Mouse (Mus musculus) hindbrain, postnatal 0 days (tissue): ENCODE data around the gene Mip. TPM values are rescaled to one million over a fixed set of nuclear protein-coding genes. Genes with fewer than 3 reads are reported as not detected.

Experiments
- ATAC-seq: fragments of 200-750 bp; cut with Nextera tagmentation; 2 replicates; pipeline ENCODE4 v1.8.0; 2017; ENCODE audit warnings: mild to moderate bottlenecking, moderate TSS enrichment, moderate library complexity
- DNase-seq: peaks from one replicate; pipeline ENCODE4 v3.0.0-alpha.2; 2015; ENCODE audit warnings: low spot score
- H3K27ac ChIP-seq: fragments of 300-500 bp; sonication (generic); 2 replicates; pipeline ENCODE4 v1.5.1; 2014; ENCODE audit warnings: mild to moderate bottlenecking
- H3K27me3 ChIP-seq: fragments of 300-500 bp; sonication (generic); 2 replicates; pipeline ENCODE4 v1.6.1; 2014; ENCODE audit warnings: low read length, mixed read lengths; ENCODE audit not compliant: insufficient read depth
- H3K36me3 ChIP-seq: fragments of 300-500 bp; sonication (generic); 2 replicates; pipeline ENCODE4 v1.6.1; 2014; ENCODE audit warnings: low read length, mixed read lengths; ENCODE audit not compliant: insufficient read depth
- H3K4me1 ChIP-seq: fragments of 300-500 bp; sonication (generic); 2 replicates; pipeline ENCODE4 v1.6.1; 2014; ENCODE audit warnings: antibody characterized with exemption, low read length, mixed read lengths; ENCODE audit not compliant: insufficient read depth
- H3K4me2 ChIP-seq: fragments of 300-500 bp; sonication (generic); 2 replicates; pipeline ENCODE4 v1.6.1; 2014; ENCODE audit warnings: low read depth, mild to moderate bottlenecking, low read length, moderate library complexity, mixed read lengths
- H3K4me3 ChIP-seq: fragments of 300-500 bp; sonication (generic); 2 replicates; pipeline ENCODE4 v1.5.1; 2014; ENCODE audit warnings: low read length
- H3K9ac ChIP-seq: fragments of 300-500 bp; sonication (generic); replicated peaks from 2 replicates; pipeline ENCODE4 v1.6.1; 2014; ENCODE audit warnings: mild to moderate bottlenecking, low read length, moderate library complexity, mixed read lengths
- H3K9me3 ChIP-seq: fragments of 300-500 bp; sonication (generic); 2 replicates; pipeline ENCODE4 v1.6.1; 2016; ENCODE audit warnings: low read length, mixed read lengths
- CTCF ChIP-seq: IDR thresholded peaks from 2 replicates; pipeline ENCODE4 v1.5.1; 2016; ENCODE audit warnings: antibody characterized with exemption, control low read depth, low read depth
- WGBS: fragments of 180-500 bp; shearing (Covaris S2); extraction: QIAGEN DNeasy Blood & Tissue Kit; methylation state at CpG from one replicate; pipeline ENCODE4 v1.1.7; 2014; 5-methylcytosine and 5-hydroxymethylcytosine counted together
- polyA plus RNA-seq: library from polyadenylated mRNA; unstranded; fragments of >200 nt; fragmentation: Nextera tagmentation; extraction: Ambion mirVana; gene quantifications from 2 replicates; pipeline ENCODE4 v1.2.1, GENCODE M21; 2015
- total RNA-seq: library from RNA; depleted of rRNA; stranded (reverse); fragments of >200 nt; gene quantifications from 2 replicates; pipeline ENCODE4 v1.2.3, GENCODE M21; 2014; rRNA removed

The Mip gene
- total RNA-seq = 0.21 and 0.25 TPM in 2 replicates
- not detected in 2 replicates for polyA plus RNA-seq

- H3K36me3 ChIP-seq = no peaks in the 10 kb centered on the region
- ATAC-seq (no peak), DNase-seq (no peak)
- H3K27ac ChIP-seq = no peak within 1 kb of the TSS
- no peak for TF ChIP-seq CTCF
- no peak within 1 kb of the TSS for H3K9ac ChIP-seq
- no peaks in the 10 kb centered on the region for H3K27me3 ChIP-seq
- no peak within 1 kb of the TSS for H3K4me2 ChIP-seq
- H3K4me3 ChIP-seq = no peak within 1 kb of the TSS
- WGBS = 34% methylated on average over 4 of the region's 4 CpGs
- no peaks in the 10 kb centered on the region for H3K4me1 ChIP-seq
- H3K9me3 ChIP-seq = no peaks in the 10 kb centered on the region
Observed at GRCm38 (mm10) chr10:128225538-128225937, at the start of gene Mip. TSS of gene Mip (plus strand) at chr10:128225838.

GRCm38 (mm10) chr10:128175996-128176755 is 49.5 kb upstream of the Mip start:
- Histone ChIP-seq H3K9me3 (no peaks in the 10 kb centered on the region), H3K4me2 (peak overlapping the region; percentile 86), H3K27ac (peak overlapping the region; percentile 77), H3K4me3 (peak overlapping the region; percentile 60), H3K36me3 (no peaks in the 10 kb centered on the region), H3K4me1 (no peaks in the 10 kb centered on the region), H3K27me3 (no peaks in the 10 kb centered on the region), H3K9ac (peak overlapping the region; percentile 49)
- peak; percentile 92 for ATAC-seq
- under 1% methylated on average over 17 of the region's 17 CpGs for WGBS
- no peak for TF ChIP-seq CTCF
- peak; percentile 86 for DNase-seq

GRCm38 (mm10) chr10:128177316-128177715 is 48.3 kb upstream of the Mip start:
- no peak for ATAC-seq
- H3K4me1 ChIP-seq = no peaks in the 10 kb centered on the region
- H3K9ac ChIP-seq = no peak overlapping the region
- no peaks in the 10 kb centered on the region for H3K36me3 ChIP-seq
- no peaks in the 10 kb centered on the region for H3K9me3 ChIP-seq
- 90% methylated on average over 4 of the region's 4 CpGs for WGBS
- no peak for TF ChIP-seq CTCF
- no peak overlapping the region for H3K4me3 ChIP-seq
- H3K27me3 ChIP-seq = no peaks in the 10 kb centered on the region
- no peak for DNase-seq
- H3K27ac ChIP-seq = no peak overlapping the region
- no peak overlapping the region for H3K4me2 ChIP-seq

- Histone ChIP-seq H3K4me1 (no peaks in the 10 kb centered on the region), H3K9ac (no peak within 1 kb of the TSS), H3K4me3 (no peak within 1 kb of the TSS), H3K9me3 (no peaks in the 10 kb centered on the region), H3K27me3 (no peaks in the 10 kb centered on the region), H3K36me3 (no peaks in the 10 kb centered on the region), H3K27ac (no peak within 1 kb of the TSS), H3K4me2 (peak within 1 kb of the TSS; percentile 14; the same call in 1 of the 2 replicates)
- DNase-seq = no peak
- WGBS = 4% methylated on average over 6 of the region's 6 CpGs
- no peak for ATAC-seq
- TF ChIP-seq CTCF = no peak
Observed at GRCm38 (mm10) chr10:128179989-128180388, 45.6 kb upstream of the Mip start, which contains the start of gene Rbms2. TSS of gene Rbms2 (minus strand) at chr10:128180297.

GRCm38 (mm10) chr10:128184296-128184695 is 41.3 kb upstream of the Mip start:
- no peaks in the 10 kb centered on the region for H3K27me3 ChIP-seq
- no peak for TF ChIP-seq CTCF
- no peaks in the 10 kb centered on the region for H3K4me1 ChIP-seq
- no peak overlapping the region for H3K4me3 ChIP-seq
- no peak overlapping the region for H3K9ac ChIP-seq
- H3K27ac ChIP-seq = no peak overlapping the region
- DNase-seq = no peak
- no peaks in the 10 kb centered on the region for H3K36me3 ChIP-seq
- H3K9me3 ChIP-seq = no peaks in the 10 kb centered on the region
- WGBS = 90% methylated on average over 2 of the region's 2 CpGs
- no peak for ATAC-seq
- H3K4me2 ChIP-seq = no peak overlapping the region

- 77% methylated on average over 6 of the region's 6 CpGs for WGBS
Observed at GRCm38 (mm10) chr10:128185277-128185940, 40.2 kb upstream of the Mip start.

GRCm38 (mm10) chr10:128185959-128186358 is 39.7 kb upstream of the Mip start:
- 58% methylated on average over 2 of the region's 2 CpGs for WGBS
- TF ChIP-seq CTCF = peak; percentile 96
- ATAC-seq (no peak), DNase-seq (peak; percentile 88)
- Histone ChIP-seq H3K4me2 (no peak overlapping the region), H3K27me3 (no peaks in the 10 kb centered on the region), H3K4me1 (no peaks in the 10 kb centered on the region), H3K27ac (no peak overlapping the region), H3K36me3 (no peaks in the 10 kb centered on the region), H3K9me3 (no peaks in the 10 kb centered on the region), H3K4me3 (no peak overlapping the region), H3K9ac (no peak overlapping the region)

More at GRCm38 (mm10) chr10:128185277-128185940, 40.2 kb upstream of the Mip start:
- Histone ChIP-seq H3K4me2 (no peak overlapping the region), H3K27ac (no peak overlapping the region), H3K9ac (no peak overlapping the region), H3K36me3 (no peaks in the 10 kb centered on the region), H3K4me1 (no peaks in the 10 kb centered on the region), H3K9me3 (no peaks in the 10 kb centered on the region), H3K4me3 (no peak overlapping the region), H3K27me3 (no peaks in the 10 kb centered on the region)
- ATAC-seq (no peak), DNase-seq (no peak)
- TF ChIP-seq CTCF = no peak
